Mouse (Mus musculus): ENCODE measurements around the gene Eif4g1. TPM values are rescaled to one million over a fixed set of nuclear protein-coding genes. Genes with fewer than 3 reads are reported as not detected.

Gene Eif4g1
- polyA plus RNA-seq, 1 experiment: 232 TPM

DNA sequence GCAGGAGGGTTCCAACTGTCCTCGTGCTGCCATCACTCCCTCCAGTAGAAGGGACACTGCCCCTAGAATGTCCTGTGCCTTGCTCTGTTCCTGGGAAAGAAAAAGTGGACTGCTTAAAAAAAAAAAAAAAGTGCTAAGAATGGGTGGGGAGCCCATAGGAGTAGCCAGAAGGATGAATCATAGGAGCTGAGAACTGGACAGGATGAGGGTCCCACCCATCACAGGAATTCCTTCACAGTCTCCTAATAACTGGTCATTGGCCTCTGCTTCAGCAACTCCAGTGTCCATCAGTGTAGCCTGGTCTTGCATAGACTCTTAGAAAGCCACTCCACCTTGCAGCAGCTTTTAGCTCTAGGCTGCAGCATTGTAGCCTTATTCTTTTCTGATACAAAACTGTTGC is 58.3 kb downstream of the Eif4g1 start:
- Histone ChIP-seq H3ac (ENCODE audit: control insufficient read depth, insufficient read length) (no peak overlapping the region), H3K4me2 (ENCODE audit: low read depth) (peak overlapping the region; percentile 62), H3K36me3 (ENCODE audit: control insufficient read depth, insufficient read depth) (peaks cover 5% of the 10 kb centered on the region), H3K79me2 (ENCODE audit: control insufficient read depth, insufficient read depth) (no peaks in the 10 kb centered on the region), H3K4me3 (no peak overlapping the region), H3K27me3 (ENCODE audit: control insufficient read depth, insufficient read depth, insufficient read length) (no peaks in the 10 kb centered on the region)
- TF ChIP-seq POLR2A (IDR thresholded peaks at IDR 0.05; ENCODE audit: insufficient read length, low read depth): peak; percentile 45
- no peak for TF ChIP-seq USF1 (IDR thresholded peaks at IDR 0.05; ENCODE audit: low read depth)

DNA sequence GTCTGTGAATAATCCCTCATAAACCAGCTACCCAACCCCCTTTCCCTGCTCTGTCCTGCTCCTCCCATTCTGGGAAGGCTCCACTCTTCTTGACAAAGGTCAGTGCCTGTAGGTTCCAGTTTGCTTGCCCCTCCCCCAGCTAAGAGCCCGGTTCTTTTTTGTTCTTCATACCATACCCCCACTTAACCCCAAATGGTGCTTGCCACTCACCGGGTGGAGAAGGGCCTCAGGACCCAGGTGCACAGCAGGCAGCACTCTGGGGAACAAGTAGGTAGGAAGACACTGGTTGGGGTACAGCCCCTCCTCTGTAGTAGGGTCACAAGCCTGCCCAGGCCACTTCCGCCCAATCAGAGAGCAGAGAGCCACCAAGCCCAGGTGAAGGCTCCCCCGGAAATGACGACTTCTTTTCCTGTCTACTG is 62.2 kb downstream of the Eif4g1 start:
- H3K4me2 ChIP-seq (ENCODE audit: low read depth): peak overlapping the region; percentile 38
- H3ac ChIP-seq (ENCODE audit: control insufficient read depth, insufficient read length): no peak overlapping the region
- no peaks in the 10 kb centered on the region for H3K36me3 ChIP-seq (ENCODE audit: control insufficient read depth, insufficient read depth)
- H3K27me3 ChIP-seq (ENCODE audit: control insufficient read depth, insufficient read depth, insufficient read length): no peaks in the 10 kb centered on the region
- TF ChIP-seq SRF (IDR thresholded peaks at IDR 0.05; ENCODE audit: control insufficient read depth, insufficient read length, low read depth) (no peak), E2F4 (IDR thresholded peaks at IDR 0.05; ENCODE audit: insufficient read depth) (no peak), TCF12 (IDR thresholded peaks at IDR 0.05; ENCODE audit: insufficient read depth, poor library complexity, severe bottlenecking) (no peak), POLR2AphosphoS2 (IDR thresholded peaks at IDR 0.05; ENCODE audit: insufficient read length, low read depth) (no peak), MYOD1 (IDR thresholded peaks at IDR 0.05; ENCODE audit: control insufficient read depth in 1 of 3, insufficient read length in 2 of 3, low read depth in 2 of 3) (no peak), MAX (IDR thresholded peaks at IDR 0.05; ENCODE audit: low read depth) (no peak), CEBPB (IDR thresholded peaks at IDR 0.05; ENCODE audit: insufficient read depth, poor library complexity, severe bottlenecking) (no peak)
- H3K79me2 ChIP-seq (ENCODE audit: control insufficient read depth, insufficient read depth): no peaks in the 10 kb centered on the region
- H3K4me3 ChIP-seq: no peak overlapping the region

DNA sequence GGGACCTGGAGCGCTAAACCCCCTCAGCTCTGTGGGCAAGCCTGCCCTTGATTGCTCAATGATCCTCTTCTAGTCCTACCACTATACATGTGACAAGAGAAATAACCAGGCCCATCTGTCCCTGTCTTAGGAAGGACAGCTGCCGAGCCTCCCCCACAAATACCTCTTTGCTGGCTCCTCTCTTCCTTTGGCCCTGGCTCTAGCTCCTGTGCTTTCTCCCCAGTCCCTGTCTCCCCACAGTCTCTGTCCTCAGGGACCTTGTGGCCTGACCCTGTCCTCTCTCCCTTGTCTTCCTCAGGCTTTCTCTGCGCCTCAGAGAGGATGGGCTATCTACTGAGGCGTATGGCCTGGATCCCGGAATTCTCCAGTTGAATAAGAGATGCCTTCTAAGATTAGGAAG is 63.6 kb downstream of the Eif4g1 start:
- no peaks in the 10 kb centered on the region for H3K27me3 ChIP-seq (ENCODE audit: control insufficient read depth, insufficient read depth, insufficient read length)
- no peak overlapping the region for H3K4me3 ChIP-seq
- no peaks in the 10 kb centered on the region for H3K79me2 ChIP-seq (ENCODE audit: control insufficient read depth, insufficient read depth)
- TF ChIP-seq TCF3 (IDR thresholded peaks at IDR 0.05; ENCODE audit: insufficient read length, low read depth) (no peak), MYOD1 (IDR thresholded peaks at IDR 0.05; ENCODE audit: control insufficient read depth in 1 of 3, insufficient read length in 2 of 3, low read depth in 2 of 3) (peak; percentile 48 to 91 (median 74)), POLR2AphosphoS2 (IDR thresholded peaks at IDR 0.05; ENCODE audit: insufficient read length, low read depth) (no peak), MYOG (IDR thresholded peaks at IDR 0.05; ENCODE audit: control insufficient read depth in 1 of 3, insufficient read depth in 1 of 3, insufficient read length in 2 of 3, low read depth in 2 of 3) (peak in 2 of 3 experiments; percentile 85 to 89), TCF12 (IDR thresholded peaks at IDR 0.05; ENCODE audit: insufficient read depth, poor library complexity, severe bottlenecking) (peak; percentile 67), SRF (IDR thresholded peaks at IDR 0.05; ENCODE audit: control insufficient read depth, insufficient read length, low read depth) (no peak), USF1 (IDR thresholded peaks at IDR 0.05; ENCODE audit: low read depth) (no peak), E2F4 (IDR thresholded peaks at IDR 0.05; ENCODE audit: insufficient read depth) (no peak), CEBPB (IDR thresholded peaks at IDR 0.05; ENCODE audit: insufficient read depth, poor library complexity, severe bottlenecking) (peak; percentile 85; the same call in 1 of the 2 replicates), POLR2A (IDR thresholded peaks at IDR 0.05; ENCODE audit: insufficient read length, low read depth) (no peak), REST (IDR thresholded peaks at IDR 0.05; ENCODE audit: insufficient read depth, insufficient read length) (no peak), MAX (IDR thresholded peaks at IDR 0.05; ENCODE audit: low read depth) (no peak)
- H3K36me3 ChIP-seq (ENCODE audit: control insufficient read depth, insufficient read depth): no peaks in the 10 kb centered on the region
- no peak overlapping the region for H3K4me2 ChIP-seq (ENCODE audit: low read depth)
- H3ac ChIP-seq (ENCODE audit: control insufficient read depth, insufficient read length): no peak overlapping the region

DNA sequence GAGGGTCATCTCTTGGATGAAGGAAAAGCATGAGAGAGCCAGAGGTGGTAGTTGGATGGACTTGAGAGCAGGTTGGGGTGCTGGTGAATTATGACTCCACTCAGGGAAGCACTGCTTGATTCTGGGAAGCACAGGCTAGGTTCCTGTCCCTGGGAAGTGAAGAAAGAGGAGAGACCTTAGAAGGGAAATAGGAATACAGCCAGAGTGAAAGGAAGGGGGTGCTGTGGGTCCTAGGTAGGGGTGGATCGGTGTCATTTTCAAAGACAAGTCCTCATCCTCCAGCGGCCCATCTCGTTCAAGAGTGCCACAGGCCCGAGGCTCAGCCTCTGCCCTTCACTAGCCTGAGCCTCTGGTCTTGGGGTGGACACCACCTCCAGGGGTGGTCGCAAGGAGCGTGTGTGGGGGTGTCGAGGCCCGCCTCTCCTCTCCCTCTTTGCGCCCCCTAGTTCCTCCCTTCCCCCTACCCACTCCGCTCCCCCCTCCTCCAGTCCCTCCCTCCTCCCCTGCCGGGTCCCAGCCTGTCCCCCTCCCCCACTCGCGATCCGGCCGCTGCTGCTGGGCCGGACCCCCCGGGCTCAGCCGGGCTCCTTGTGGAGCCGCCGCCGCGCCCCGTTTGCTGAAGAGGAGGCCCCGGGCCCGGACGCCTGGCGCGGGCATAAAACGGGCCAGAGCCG is 64.3 kb downstream of the Eif4g1 start:
- no peaks in the 10 kb centered on the region for H3K27me3 ChIP-seq (ENCODE audit: control insufficient read depth, insufficient read depth, insufficient read length)
- H3K4me3 ChIP-seq: peak overlapping the region; percentile 25
- H3K36me3 ChIP-seq (ENCODE audit: control insufficient read depth, insufficient read depth): no peaks in the 10 kb centered on the region
- H3ac ChIP-seq (ENCODE audit: control insufficient read depth, insufficient read length): peak overlapping the region; percentile 37
- H3K79me2 ChIP-seq (ENCODE audit: control insufficient read depth, insufficient read depth): no peaks in the 10 kb centered on the region
- no peak for TF ChIP-seq USF1 (IDR thresholded peaks at IDR 0.05; ENCODE audit: low read depth)
- TF ChIP-seq REST (IDR thresholded peaks at IDR 0.05; ENCODE audit: insufficient read depth, insufficient read length): no peak
- no peak for TF ChIP-seq TCF3 (IDR thresholded peaks at IDR 0.05; ENCODE audit: insufficient read length, low read depth)
- TF ChIP-seq POLR2A (IDR thresholded peaks at IDR 0.05; ENCODE audit: insufficient read length, low read depth): peak; percentile 17
- peak overlapping the region; percentile 78 for H3K4me2 ChIP-seq (ENCODE audit: low read depth)

DNA sequence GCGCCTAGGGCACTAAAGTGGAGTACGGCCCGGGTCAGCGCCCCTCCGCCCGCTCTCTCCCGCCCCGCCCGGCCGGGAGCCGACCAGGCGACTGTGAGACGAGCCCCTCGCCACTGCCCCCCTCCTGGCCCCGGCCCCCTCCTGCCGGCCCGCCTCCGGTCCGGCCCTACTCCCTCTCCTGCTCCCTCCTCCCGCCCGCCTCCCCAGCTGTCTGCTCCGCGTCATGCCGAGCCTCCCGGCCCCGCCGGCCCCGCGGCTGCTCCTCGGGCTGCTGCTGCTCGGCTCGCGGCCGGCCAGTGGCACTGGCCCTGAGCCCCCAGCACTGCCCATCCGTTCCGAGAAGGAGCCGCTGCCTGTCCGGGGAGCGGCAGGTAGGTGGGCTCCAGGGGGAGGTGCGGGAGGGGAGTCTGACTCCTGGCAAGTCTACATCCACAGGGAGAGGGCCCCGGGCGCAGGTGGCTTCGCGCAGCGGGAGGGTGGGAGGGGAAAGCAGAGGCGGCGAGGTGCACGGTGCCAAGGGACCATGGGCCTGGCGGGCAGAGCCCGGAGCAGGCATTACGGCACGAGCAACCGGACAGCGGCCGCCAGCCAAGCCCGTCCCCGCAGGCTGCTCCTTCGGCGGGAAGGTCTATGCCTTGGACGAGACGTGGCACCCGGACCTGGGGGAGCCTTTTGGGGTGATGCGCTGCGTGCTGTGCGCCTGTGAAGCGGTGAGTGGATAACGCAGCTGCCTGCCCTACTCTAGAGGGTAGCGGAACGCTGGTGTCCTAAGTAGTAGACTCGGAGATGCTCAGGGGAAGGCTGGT is 65.0 kb downstream of the Eif4g1 start, which contains the start of gene Chrd:
Chrd (plus strand) TSS at position 203 of the 806 bp plus-strand sequence.
- Histone ChIP-seq H3K4me3 (peak within 1 kb of the TSS; percentile 25), H3ac (ENCODE audit: control insufficient read depth, insufficient read length) (peak within 1 kb of the TSS; percentile 37), H3K36me3 (ENCODE audit: control insufficient read depth, insufficient read depth) (no peaks in the 10 kb centered on the region), H3K4me2 (ENCODE audit: low read depth) (peak within 1 kb of the TSS; percentile 78), H3K79me2 (ENCODE audit: control insufficient read depth, insufficient read depth) (no peaks in the 10 kb centered on the region), H3K27me3 (ENCODE audit: control insufficient read depth, insufficient read depth, insufficient read length) (no peaks in the 10 kb centered on the region)
- TF ChIP-seq CEBPB (IDR thresholded peaks at IDR 0.05; ENCODE audit: insufficient read depth, poor library complexity, severe bottlenecking) (no peak), USF1 (IDR thresholded peaks at IDR 0.05; ENCODE audit: low read depth) (no peak), POLR2A (IDR thresholded peaks at IDR 0.05; ENCODE audit: insufficient read length, low read depth) (peak; percentile 44), SRF (IDR thresholded peaks at IDR 0.05; ENCODE audit: control insufficient read depth, insufficient read length, low read depth) (no peak), POLR2AphosphoS2 (IDR thresholded peaks at IDR 0.05; ENCODE audit: insufficient read length, low read depth) (peak; percentile 41), MYOD1 (IDR thresholded peaks at IDR 0.05; ENCODE audit: control insufficient read depth in 1 of 3, insufficient read length in 2 of 3, low read depth in 2 of 3) (peak in 2 of 3 experiments; percentile 62 to 86), E2F4 (IDR thresholded peaks at IDR 0.05; ENCODE audit: insufficient read depth) (no peak), MYOG (IDR thresholded peaks at IDR 0.05; ENCODE audit: control insufficient read depth in 1 of 3, insufficient read depth in 1 of 3, insufficient read length in 2 of 3, low read depth in 2 of 3) (peak; percentile 7 to 93 (median 80))

Data from myocyte (in vitro differentiated cells).